ENCODE assay signal across 11 mouse cellular contexts in genomic region chr2:132286376-132287076, GRCm38 (mm10). TPM values are rescaled to one million over a fixed set of nuclear protein-coding genes. Genes with fewer than 3 reads are reported as not detected.
DNase-seq lines count a peak whose midpoint lies in the region; ATAC-seq and TF ChIP-seq lines count a peak whose summit lies in the region.
"Had no signal": no experiment of that assay in that cellular context is flagged by ENCODE, and none has a peak within 500 bp of the region (broad histone marks: within the 10 kb centered on the region; RNA-seq: fewer than 3 reads in every experiment).

No protein-coding gene starts in this region.

- TF ChIP-seq POLR2A in embryonic fibroblast, embryonic 13.5 days (IDR thresholded peaks at IDR 0.05; ENCODE audit: low read depth, low read length): no peak

- WGBS in midbrain, embryonic 11.5 days: 90% methylated on average over 9 of the region's 9 CpGs
- 87% methylated on average over 9 of the region's 9 CpGs for WGBS in midbrain, embryonic 16.5 days

- no peaks in the 10 kb centered on the region for H3K27me3 ChIP-seq in midbrain, embryonic 11.5 days (ENCODE audit: control insufficient read depth, insufficient read depth, low read length)
- no peaks in the 10 kb centered on the region for H3K27me3 ChIP-seq in midbrain, embryonic 16.5 days (ENCODE audit: control insufficient read depth, insufficient read depth, low read depth, low read length)

- H3K4me1 ChIP-seq in midbrain, embryonic 11.5 days (ENCODE audit: control insufficient read depth, insufficient read depth, low read length): peaks cover 25% of the 10 kb centered on the region
- H3K4me1 ChIP-seq in midbrain, embryonic 16.5 days (ENCODE audit: control insufficient read depth, insufficient read depth, low read length): peaks cover 24% of the 10 kb centered on the region
- peaks cover 7% of the 10 kb centered on the region; the same call in 1 of the 2 replicates for H3K4me1 ChIP-seq in embryonic fibroblast, embryonic 13.5 days (ENCODE audit: control insufficient read depth, insufficient read depth, low read length)

- no peak overlapping the region for H3K4me2 ChIP-seq in midbrain, embryonic 11.5 days
- no peak overlapping the region for H3K4me2 ChIP-seq in midbrain, embryonic 16.5 days (ENCODE audit: low read length)

- H3K27ac ChIP-seq in midbrain, embryonic 11.5 days (ENCODE audit: low read depth, low read length): no peak overlapping the region
- H3K27ac ChIP-seq in midbrain, embryonic 16.5 days (ENCODE audit: low read length): no peak overlapping the region
- peak overlapping the region; percentile 83 for H3K27ac ChIP-seq in embryonic fibroblast, embryonic 13.5 days (ENCODE audit: insufficient read depth, low read length)

- H3K4me3 ChIP-seq in midbrain, embryonic 11.5 days (ENCODE audit: low read depth, low read length): no peak overlapping the region
- H3K4me3 ChIP-seq in midbrain, embryonic 16.5 days (ENCODE audit: low read depth, low read length): no peak overlapping the region
- H3K4me3 ChIP-seq in embryonic fibroblast, embryonic 13.5 days (ENCODE audit: insufficient read depth, low read length): no peak overlapping the region
- H3K4me3 ChIP-seq: erythroblast, embryonic 14.5 days had no signal

- H3K36me3 ChIP-seq in midbrain, embryonic 11.5 days (ENCODE audit: control insufficient read depth, insufficient read depth, low read length): no peaks in the 10 kb centered on the region
- no peaks in the 10 kb centered on the region for H3K36me3 ChIP-seq in midbrain, embryonic 16.5 days (ENCODE audit: control insufficient read depth, insufficient read depth, low read length)

- no peak overlapping the region for H3K9ac ChIP-seq in midbrain, embryonic 11.5 days (ENCODE audit: low read length)
- H3K9ac ChIP-seq in midbrain, embryonic 16.5 days (ENCODE audit: low read depth, low read length): no peak overlapping the region

- TF ChIP-seq CTCF in embryonic fibroblast, embryonic 13.5 days (IDR thresholded peaks at IDR 0.05; ENCODE audit: borderline replicate concordance, insufficient read depth, low read length): no peak

- no peaks in the 10 kb centered on the region for H3K9me3 ChIP-seq in midbrain, embryonic 11.5 days (ENCODE audit: control insufficient read depth, low read length)
- 0 out of 2 replicates have a peak, but pooled peaks cover 5% of the 10 kb centered on the region for H3K9me3 ChIP-seq in midbrain, embryonic 16.5 days (replicated peaks; ENCODE audit: control insufficient read depth, low read length, poor library complexity, severe bottlenecking)

- DNase-seq in cerebellum, adult 11 months: peak; percentile 62
- peak; percentile 23 for DNase-seq in midbrain, embryonic 11.5 days (ENCODE audit: low spot score, missing footprints)
- DNase-seq in thymus, postnatal 4 days: no peak
- DNase-seq in frontal cortex, postnatal 10 days (ENCODE audit: low spot score in 2 of 2): no peak
- no peak for DNase-seq in lung, adult 18-20 months
- DNase-seq: B cell, adult 2 months; right cerebral cortex, postnatal 14 days had no signal

- no peak for ATAC-seq in cerebellum, adult (ENCODE audit: insufficient number of reproducible peaks, low FRiP score, low TSS enrichment)
- ATAC-seq in midbrain, embryonic 11.5 days (ENCODE audit: low FRiP score): no peak
- no peak for ATAC-seq in midbrain, embryonic 16.5 days

RNA-seq across cellular contexts. Expression of gene Cds2, which starts 23.6 kb away (rescaled TPM):
- polyA plus RNA-seq in midbrain, embryonic 11.5 days (2014; fragmentation: Nextera tagmentation; extraction: Ambion mirVana): 25.6 and 30.7 TPM in 2 replicates
- 40.1 and 40.3 TPM in 2 replicates for polyA plus RNA-seq in midbrain, embryonic 16.5 days (2015; fragmentation: Nextera tagmentation; extraction: Ambion mirVana)
- polyA plus RNA-seq in embryonic fibroblast, embryonic 13.5 days (2011; ENCODE audit: insufficient read length, low read depth, missing spikeins): 52.2 and 53.5 TPM in 2 replicates

RNA-seq across cellular contexts. Expression of gene Pcna, which starts 33.4 kb away (rescaled TPM):
- 405 and 408 TPM in 2 replicates for polyA plus RNA-seq in midbrain, embryonic 11.5 days (2014; fragmentation: Nextera tagmentation; extraction: Ambion mirVana)
- 88.2 and 94.7 TPM in 2 replicates for polyA plus RNA-seq in midbrain, embryonic 16.5 days (2015; fragmentation: Nextera tagmentation; extraction: Ambion mirVana)
- 148 and 203 TPM in 2 replicates for polyA plus RNA-seq in embryonic fibroblast, embryonic 13.5 days (2011; ENCODE audit: insufficient read length, low read depth, missing spikeins)

RNA-seq across cellular contexts. Expression of gene Tmem230, which starts 38.9 kb away (rescaled TPM):
- 54.2 and 57.1 TPM in 2 replicates for polyA plus RNA-seq in midbrain, embryonic 11.5 days (2014; fragmentation: Nextera tagmentation; extraction: Ambion mirVana)
- 45.4 and 46.6 TPM in 2 replicates for polyA plus RNA-seq in midbrain, embryonic 16.5 days (2015; fragmentation: Nextera tagmentation; extraction: Ambion mirVana)
- 31.5 and 32.8 TPM in 2 replicates for polyA plus RNA-seq in embryonic fibroblast, embryonic 13.5 days (2011; ENCODE audit: insufficient read length, low read depth, missing spikeins)

Comparison
In these comparisons a context has a peak if more than half of its experiments do, and no peak if none do; other contexts are left out.
1. DNase-seq: peak in cerebellum, adult 11 months (single experiment) and midbrain, embryonic 11.5 days (single experiment); none in thymus, postnatal 4 days (single experiment), frontal cortex, postnatal 10 days (0 of 2) and lung, adult 18-20 months (0 of 2).